Mouse (Mus musculus) retina, embryonic 14.5 days (tissue): ENCODE measurements around the gene Gm4353.

ENCODE experiments used
- DNase-seq: peaks from one replicate; pipeline ENCODE4 v3.0.0-alpha.2; 2015; ENCODE audit warnings: low spot score

Gm4353 gene

DNA sequence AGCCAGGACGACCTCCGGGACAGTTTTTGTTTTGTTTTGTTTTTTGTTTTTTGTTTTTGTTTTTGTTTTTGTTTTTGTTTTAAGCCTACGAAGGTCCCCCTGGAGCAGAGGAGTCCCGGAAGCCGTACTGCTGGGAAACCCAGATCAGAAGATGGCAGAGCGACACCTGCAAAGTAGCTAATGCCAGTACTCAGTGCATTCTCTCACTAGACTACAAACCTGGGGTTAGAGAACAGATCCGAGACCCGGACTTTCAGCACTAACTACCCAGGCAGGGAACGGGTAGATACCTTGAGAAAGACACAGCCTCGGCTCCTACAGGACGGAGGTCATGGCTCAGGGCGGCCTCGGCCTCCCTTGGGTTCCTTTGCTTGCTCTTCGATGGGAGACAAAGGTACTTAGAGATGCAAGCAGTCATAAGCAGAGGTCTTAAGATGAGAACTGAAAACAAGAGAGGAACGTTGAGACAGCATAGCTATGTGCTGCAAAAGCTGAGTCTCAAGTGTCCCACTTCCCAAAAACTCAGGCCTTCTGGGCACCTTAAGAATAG, 43.9 kb downstream of the Gm4353 start:
- DNase-seq, result no peak

DNA sequence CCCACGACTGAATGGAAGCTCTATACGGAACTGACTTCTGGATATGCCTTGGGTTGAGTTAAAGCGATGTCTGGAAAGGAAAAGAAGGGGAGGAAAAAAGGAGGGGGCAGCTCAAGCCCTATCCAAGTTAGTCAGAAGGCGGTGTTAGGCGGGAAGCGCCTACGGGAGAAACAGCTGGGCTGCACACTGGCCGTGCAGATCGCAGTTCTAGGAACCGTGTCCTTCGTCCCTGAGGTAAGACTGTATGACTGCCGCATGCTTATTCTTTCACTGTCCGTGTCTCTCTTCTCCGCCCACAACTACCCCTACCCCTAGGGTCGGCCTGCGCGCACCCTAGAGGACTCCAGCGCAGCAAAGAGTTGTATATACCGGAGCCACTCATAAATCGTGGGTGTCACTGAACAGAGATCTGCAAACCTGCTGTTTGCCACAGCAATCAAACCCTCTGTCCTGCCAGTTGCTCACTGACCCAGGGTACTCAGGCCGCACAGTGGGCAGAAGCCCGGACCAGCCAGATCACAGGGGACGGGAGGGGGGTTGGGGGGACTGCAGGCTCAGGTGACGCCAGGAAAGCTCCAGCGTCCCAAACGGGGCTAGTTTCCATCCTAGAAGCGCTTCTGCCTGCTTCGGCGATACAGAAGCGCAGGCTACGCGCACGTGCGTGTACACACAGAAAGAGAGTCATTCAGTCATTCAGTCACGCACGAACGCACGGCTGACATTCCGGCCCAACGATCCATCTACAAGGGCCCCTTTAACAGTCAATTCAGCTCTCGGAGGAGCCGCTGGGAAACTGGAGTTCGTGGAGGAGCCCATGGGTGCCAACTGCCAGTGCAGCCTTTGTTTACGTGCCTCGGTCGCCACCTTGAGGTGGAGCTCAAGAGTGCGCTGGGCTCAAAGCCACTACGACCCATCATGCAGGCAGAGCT, 44.6 kb downstream of the Gm4353 start:
- DNase-seq, result peak; percentile 91

DNA sequence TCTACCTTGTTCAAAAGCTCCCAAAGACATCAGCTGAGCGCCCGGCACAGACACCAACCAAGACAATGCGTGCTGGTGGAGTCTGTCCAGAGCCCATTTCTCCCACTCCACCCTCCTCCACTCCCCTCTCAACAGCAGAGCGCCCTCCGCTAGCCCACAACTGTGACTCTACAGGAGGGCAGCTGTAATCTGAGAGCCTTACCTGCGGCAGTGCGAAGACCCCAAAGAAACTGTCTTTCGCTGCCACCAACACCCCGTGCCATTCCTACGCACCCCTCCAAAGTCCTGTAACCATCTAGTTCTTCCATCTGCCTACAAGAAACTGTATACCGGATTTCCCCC, 45.3 kb downstream of the Gm4353 start, which contains the start of gene 1110004F10Rik:
TSS of gene 1110004F10Rik (plus strand) at position 202 of the 342 bp plus-strand sequence.
- no peak for DNase-seq

DNA sequence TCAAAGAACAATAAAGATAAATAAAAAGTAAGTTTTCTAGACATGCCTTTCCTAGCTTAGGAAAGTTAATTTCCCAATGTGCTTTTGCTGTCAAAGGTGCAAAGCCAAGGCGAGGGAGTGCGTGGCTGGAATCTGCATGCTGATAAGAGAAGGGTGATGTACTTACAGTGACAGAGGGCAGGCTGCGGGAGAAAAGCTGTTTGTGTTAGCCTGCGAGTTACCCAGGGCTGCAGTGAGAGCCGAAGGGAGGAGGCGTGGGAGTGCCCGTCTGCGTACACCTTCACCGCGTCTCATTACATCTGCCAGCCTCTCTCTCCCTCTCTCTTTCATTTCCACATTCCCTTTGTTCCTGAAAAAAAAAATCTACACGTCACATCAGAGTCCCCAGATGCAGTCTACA, 45.9 kb downstream of the Gm4353 start, which contains the start of gene Sox6:
TSS of gene Sox6 (minus strand) at position 286 of the 400 bp plus-strand sequence.
- DNase-seq, result peak; percentile 42

DNA sequence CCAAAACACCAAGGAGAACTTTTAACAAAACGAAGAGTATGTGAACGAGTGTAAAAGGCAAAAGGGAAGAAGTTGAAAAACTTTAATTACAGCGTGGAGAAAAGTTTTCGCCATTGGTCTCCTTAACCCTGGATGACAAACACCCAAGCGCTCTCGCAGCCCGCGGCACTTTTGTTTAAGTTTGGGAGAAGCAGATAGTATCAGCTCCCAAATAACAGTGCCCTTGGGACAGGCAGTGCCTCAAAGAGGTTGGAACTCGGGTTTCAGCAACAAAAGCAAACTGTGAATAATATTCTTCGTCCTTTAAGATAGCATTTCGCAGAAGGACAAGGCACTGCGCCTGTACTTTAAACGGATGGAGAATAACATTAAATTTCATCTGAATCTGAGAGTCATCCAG, 46.4 kb downstream of the Gm4353 start:
- peak; percentile 25 for DNase-seq

DNA sequence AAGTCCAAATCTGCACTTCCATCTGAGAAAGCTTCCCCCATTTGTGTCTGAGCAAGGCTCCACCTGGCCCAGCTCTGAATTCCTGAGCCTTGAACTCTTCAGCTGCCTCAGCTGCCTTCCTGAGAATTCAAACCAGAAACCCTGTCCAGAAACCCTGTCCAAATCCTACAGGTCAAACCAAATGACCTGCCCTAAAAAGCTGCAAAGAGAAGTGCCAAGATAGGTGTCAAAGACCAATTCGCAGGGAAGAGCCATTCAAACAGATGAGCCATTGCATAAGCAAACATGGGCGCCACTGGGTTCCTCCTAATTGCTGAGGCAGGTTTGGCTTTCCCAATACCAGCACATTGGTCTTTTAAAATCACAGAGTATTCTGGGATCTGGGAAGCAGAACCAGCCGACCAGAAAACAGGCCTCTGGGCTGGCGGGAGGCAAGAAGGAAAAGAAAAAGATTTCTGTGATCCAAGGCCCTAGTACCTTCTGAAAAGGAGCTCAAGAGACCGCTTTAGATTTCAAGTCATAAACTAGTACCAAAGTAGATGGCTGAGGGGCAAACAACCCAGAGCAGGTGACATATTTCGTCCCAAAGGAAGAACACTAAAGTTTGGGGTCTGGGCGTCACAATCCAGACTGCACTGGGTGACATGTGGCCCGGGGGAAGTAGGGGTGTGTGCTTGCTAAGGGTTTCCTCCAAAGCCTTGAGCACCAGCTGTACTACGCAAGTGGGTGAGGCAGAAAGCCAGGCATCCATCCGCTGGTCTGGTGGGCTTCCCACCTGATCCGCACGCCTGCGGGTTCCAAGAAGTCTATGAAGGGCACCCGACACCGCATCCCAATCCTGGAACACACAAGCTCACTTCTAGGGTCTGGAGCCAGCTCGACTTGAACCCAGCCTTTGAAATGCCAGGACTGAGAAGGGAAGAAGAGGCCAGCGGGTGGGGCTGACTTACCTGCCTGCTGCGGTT, 47.6 kb downstream of the Gm4353 start:
- DNase-seq, result no peak

DNA sequence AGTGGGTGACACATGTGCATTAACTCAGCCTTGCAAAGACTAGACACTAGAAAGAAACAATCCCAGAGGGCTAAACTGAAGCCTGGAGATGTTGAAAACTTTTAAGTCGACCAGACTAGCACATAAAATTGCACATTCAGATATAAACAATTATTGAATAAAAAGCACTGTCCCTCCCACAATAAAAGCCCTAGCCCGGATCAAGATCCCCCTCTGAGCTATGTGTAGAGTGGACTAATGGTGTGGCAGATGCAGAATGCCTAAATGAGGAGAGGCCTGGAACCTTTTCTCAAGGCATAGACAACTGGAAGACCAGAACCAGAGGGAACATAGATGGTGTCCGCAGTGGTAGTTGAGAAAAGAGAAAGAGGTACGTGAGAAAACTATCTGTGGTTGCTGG, 48.9 kb downstream of the Gm4353 start:
- DNase-seq, result no peak

DNA sequence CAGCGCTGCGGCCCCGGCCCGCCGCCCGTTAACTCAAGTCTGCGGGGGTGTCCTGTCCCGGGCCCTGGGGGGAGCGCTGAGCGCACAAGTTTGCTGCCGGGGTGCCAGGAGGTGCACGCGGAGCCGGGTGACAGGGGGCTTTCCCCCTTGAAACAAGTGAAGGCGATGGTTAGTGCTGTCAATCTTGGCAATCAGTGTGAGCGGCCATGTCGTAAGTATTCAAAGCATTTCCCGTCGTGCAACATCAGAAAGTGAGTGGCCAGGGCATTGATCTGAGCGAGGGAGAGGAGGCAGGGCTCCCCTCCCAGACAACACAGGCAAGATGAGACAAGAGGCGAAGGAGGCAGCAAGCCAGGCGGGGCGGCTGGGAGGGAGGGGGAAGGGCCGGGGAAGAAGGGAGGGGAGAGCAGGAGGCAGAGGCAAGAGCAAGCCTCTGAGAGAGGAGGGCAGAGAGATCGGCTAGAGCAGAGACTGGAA, 50.1 kb downstream of the Gm4353 start:
- DNase-seq, result peak; percentile 68

DNA sequence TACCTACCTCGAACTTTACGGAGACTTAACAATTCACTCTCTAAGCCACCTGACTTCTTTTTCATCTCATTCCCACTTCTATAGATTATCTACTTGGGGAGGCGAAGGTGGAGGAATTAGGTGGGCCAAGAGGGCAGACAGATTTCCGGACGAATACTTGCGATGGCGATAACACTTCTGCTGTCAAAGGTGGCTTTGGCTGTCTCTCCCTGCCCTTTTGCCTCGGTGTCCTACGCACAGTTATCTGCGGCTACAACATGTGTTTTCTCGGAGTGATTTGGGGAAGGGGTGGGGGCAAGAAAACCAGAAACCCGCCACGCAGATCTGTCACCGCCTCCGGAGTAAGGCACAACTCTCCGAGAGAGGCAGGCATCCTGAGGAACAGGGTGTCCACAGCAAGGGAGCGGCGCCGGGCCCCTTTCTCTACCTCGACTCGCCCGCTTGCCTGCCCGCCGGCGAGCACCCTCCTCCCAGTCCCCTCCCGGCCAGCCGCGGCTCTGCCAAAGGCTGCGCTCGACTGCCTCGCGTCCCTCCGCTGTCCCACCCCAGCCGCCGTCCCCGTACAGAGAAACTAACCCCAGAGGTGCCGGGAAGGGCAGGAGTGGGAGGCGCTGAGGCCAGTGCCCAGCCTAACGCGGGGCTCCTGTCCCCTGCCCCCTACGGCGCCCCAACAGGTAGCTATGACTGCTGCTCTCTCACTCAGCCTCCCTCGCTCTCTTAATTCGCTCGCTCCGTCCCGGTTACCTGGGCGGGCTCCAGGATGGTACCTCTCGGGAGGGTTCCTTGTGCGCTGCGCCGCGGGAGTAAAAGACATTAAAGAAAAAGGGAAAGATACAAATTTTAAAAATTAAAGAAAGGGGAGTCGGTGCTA, 50.8 kb downstream of the Gm4353 start:
- peak; percentile 62 for DNase-seq
